Mouse (Mus musculus) lung, postnatal 0 days (tissue): ENCODE measurements at regions not wholly inside any gene's neighbourhood (a gene's known extent, or its start where the extent isn't known, plus 50 kb on each side); places are given as distances from the start of the nearest gene placed in this dataset.
A peak's percentile ranks its signal among the peaks of the same experiment; 100 is the strongest.

Experiments used
- ATAC-seq: fragments of 200-750 bp; cut with Nextera tagmentation; 2 replicates; pipeline ENCODE4 v1.8.0; 2017; ENCODE audit warnings: moderate library complexity
- DNase-seq: peaks from one replicate; pipeline ENCODE4 v3.0.0-alpha.2; 2016; ENCODE audit warnings: low spot score
- H3K27ac ChIP-seq: fragments of 300-500 bp; sonication (generic); 2 replicates; pipeline ENCODE4 v1.5.1; 2014; ENCODE audit warnings: antibody characterized with exemption, mild to moderate bottlenecking, low read length, mixed read lengths
- H3K27me3 ChIP-seq: fragments of 300-500 bp; sonication (generic); replicated peaks from 2 replicates; pipeline ENCODE4 v1.6.1; 2014; ENCODE audit warnings: low read length, mixed read lengths; ENCODE audit not compliant: insufficient read depth
- H3K36me3 ChIP-seq: fragments of 300-500 bp; sonication (generic); 2 replicates; pipeline ENCODE4 v1.6.1; 2014; ENCODE audit warnings: low read length, mixed read lengths; ENCODE audit not compliant: insufficient read depth
- H3K4me1 ChIP-seq: fragments of 300-500 bp; sonication (generic); 2 replicates; pipeline ENCODE4 v1.6.1; 2014; ENCODE audit warnings: antibody characterized with exemption, low read depth, low read length, mixed read lengths; ENCODE audit not compliant: insufficient read depth
- H3K4me2 ChIP-seq: fragments of 300-500 bp; sonication (generic); replicated peaks from 2 replicates; pipeline ENCODE4 v1.6.1; 2014; ENCODE audit warnings: low read depth, mild to moderate bottlenecking, low read length, moderate library complexity, mixed read lengths
- H3K4me3 ChIP-seq: fragments of 300-500 bp; sonication (generic); 2 replicates; pipeline ENCODE4 v1.5.1; 2014; ENCODE audit warnings: low read depth, low read length
- H3K9ac ChIP-seq: fragments of 300-500 bp; sonication (generic); replicated peaks from 2 replicates; pipeline ENCODE4 v1.6.1; 2014; ENCODE audit warnings: low read depth, mild to moderate bottlenecking
- H3K9me3 ChIP-seq: fragments of 300-500 bp; sonication (generic); 2 replicates; pipeline ENCODE4 v1.6.1; 2016; ENCODE audit warnings: low read length, mixed read lengths
- CTCF ChIP-seq: IDR thresholded peaks from 2 replicates; pipeline ENCODE4 v1.5.1; 2016; ENCODE audit warnings: antibody characterized with exemption, mild to moderate bottlenecking
- EP300 ChIP-seq: IDR thresholded peaks from 2 replicates; pipeline ENCODE4 v1.6.1; 2016; ENCODE audit warnings: antibody characterized with exemption, mild to moderate bottlenecking, control low read depth
- WGBS: fragments of 180-500 bp; shearing (Covaris S2); extraction: QIAGEN DNeasy Blood & Tissue Kit; methylation state at CpG from one replicate; pipeline ENCODE4 v1.1.7; 2014; 5-methylcytosine and 5-hydroxymethylcytosine counted together

DNA sequence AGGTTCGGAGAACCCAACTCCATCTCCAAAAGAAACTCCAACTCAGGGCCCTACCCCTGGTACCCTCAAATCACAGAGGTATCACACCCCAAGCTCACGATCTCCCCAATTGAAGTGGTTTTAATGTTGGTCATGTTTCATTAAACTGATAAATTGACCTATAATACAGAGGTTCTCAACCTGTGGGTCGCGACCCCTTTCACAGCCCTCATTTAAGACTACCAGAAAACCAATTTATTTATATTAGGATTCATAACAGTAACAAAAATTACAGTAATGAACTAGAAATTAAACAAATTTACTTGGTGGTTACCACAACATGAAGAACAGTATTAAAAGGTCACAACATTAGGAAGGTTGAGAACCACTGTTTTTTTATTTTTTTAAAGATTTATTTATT lies 67.4 kb upstream of the Rad23b start:
- H3K36me3 ChIP-seq = no peaks in the 10 kb centered on the region
- WGBS = 89% methylated on average over 4 of the region's 4 CpGs
- no peaks in the 10 kb centered on the region for H3K4me1 ChIP-seq
- no peaks in the 10 kb centered on the region for H3K9me3 ChIP-seq
- no peak overlapping the region for H3K4me3 ChIP-seq
- no peak overlapping the region for H3K4me2 ChIP-seq
- H3K27ac ChIP-seq = no peak overlapping the region
- TF ChIP-seq CTCF (no peak), EP300 (no peak)
- DNase-seq = no peak
- peaks cover 6% of the 10 kb centered on the region; the same call in 1 of the 2 replicates for H3K27me3 ChIP-seq
- no peak for ATAC-seq
- no peak overlapping the region for H3K9ac ChIP-seq

DNA sequence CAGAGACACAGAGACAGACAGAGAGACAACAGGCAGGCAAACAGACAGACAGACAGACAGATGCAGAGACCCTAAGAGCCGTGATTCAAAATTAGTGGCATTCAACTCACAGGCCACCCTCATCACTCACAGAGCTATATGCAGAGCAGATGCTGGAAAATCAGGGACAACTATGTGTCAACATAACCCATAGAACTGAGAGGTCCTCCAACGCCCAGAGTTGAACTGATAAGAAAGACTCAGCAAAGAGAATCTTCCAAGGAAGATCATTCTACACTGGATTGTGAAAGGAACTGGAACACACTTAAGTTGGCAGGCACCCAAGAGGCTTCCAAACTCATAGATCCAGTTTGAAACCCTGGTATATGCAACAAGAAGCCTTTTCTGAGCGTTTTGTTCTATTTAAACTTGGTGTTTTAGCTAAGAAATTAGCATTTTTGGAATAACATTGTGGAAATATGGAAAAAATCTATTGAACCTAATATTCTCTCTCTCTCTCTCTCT lies 65.1 kb upstream of the Rad23b start:
- peak; percentile 68 for DNase-seq
- Histone ChIP-seq H3K9ac (no peak overlapping the region), H3K27me3 (peaks cover 6% of the 10 kb centered on the region; the same call in 1 of the 2 replicates), H3K4me3 (no peak overlapping the region), H3K4me1 (no peaks in the 10 kb centered on the region), H3K36me3 (no peaks in the 10 kb centered on the region), H3K27ac (no peak overlapping the region), H3K9me3 (no peaks in the 10 kb centered on the region), H3K4me2 (no peak overlapping the region)
- WGBS = 20% methylated on average over 3 of the region's 3 CpGs
- no peak for TF ChIP-seq EP300
- TF ChIP-seq CTCF = no peak
- ATAC-seq = peak; percentile 16; the same call in 1 of the 2 replicates

GRCm38 (mm10) chr4:55285641-55286040 lies 64.2 kb upstream of the Rad23b start:
- no peaks in the 10 kb centered on the region for H3K9me3 ChIP-seq
- H3K4me2 ChIP-seq = no peak overlapping the region
- H3K27ac ChIP-seq = no peak overlapping the region
- no peak for TF ChIP-seq EP300
- no peak for TF ChIP-seq CTCF
- H3K36me3 ChIP-seq = no peaks in the 10 kb centered on the region
- ATAC-seq = no peak
- peaks cover 6% of the 10 kb centered on the region; the same call in 1 of the 2 replicates for H3K27me3 ChIP-seq
- DNase-seq = peak; percentile 50
- H3K4me1 ChIP-seq = no peaks in the 10 kb centered on the region
- H3K9ac ChIP-seq = no peak overlapping the region
- H3K4me3 ChIP-seq = no peak overlapping the region
- WGBS = 13% methylated on average over 5 of the region's 5 CpGs

DNA sequence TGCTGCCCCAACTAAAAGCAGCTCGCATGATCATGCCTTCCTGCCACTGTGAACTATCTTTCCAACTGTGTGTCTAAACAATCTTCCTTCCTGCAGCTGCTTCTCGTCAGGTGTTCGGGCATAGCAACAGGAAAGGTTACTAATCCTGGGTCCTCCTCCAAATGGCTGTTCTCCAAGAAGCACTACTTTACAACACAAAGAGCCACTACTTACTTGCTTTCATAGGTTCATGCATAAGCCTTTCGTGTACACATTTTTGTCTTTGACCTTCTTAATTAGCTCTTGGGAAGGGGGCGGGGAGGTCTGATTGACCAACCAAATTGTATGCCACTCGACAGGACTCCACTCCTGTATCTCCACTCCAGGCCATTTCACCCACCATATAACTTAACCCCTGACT lies 61.4 kb upstream of the Rad23b start:
- no peak overlapping the region for H3K27ac ChIP-seq
- ATAC-seq (no peak), DNase-seq (no peak)
- peaks cover 6% of the 10 kb centered on the region; the same call in 1 of the 2 replicates for H3K27me3 ChIP-seq
- no peak overlapping the region for H3K4me3 ChIP-seq
- H3K4me2 ChIP-seq = no peak overlapping the region
- 48% methylated on average over 6 of the region's 6 CpGs for WGBS
- no peaks in the 10 kb centered on the region for H3K4me1 ChIP-seq
- TF ChIP-seq EP300 = no peak
- no peak for TF ChIP-seq CTCF
- no peaks in the 10 kb centered on the region for H3K9me3 ChIP-seq
- no peaks in the 10 kb centered on the region for H3K36me3 ChIP-seq
- H3K9ac ChIP-seq = no peak overlapping the region

GRCm38 (mm10) chr4:55292277-55292676 lies 57.6 kb upstream of the Rad23b start:
- no peak for DNase-seq
- no peaks in the 10 kb centered on the region for H3K36me3 ChIP-seq
- WGBS = 81% methylated on average over 5 of the region's 5 CpGs
- peak; percentile 65 for TF ChIP-seq CTCF
- no peak for TF ChIP-seq EP300
- H3K9me3 ChIP-seq = no peaks in the 10 kb centered on the region
- no peaks in the 10 kb centered on the region for H3K4me1 ChIP-seq
- H3K9ac ChIP-seq = no peak overlapping the region
- H3K4me3 ChIP-seq = no peak overlapping the region
- H3K27me3 ChIP-seq = no peaks in the 10 kb centered on the region
- H3K27ac ChIP-seq = no peak overlapping the region
- ATAC-seq = no peak
- H3K4me2 ChIP-seq = no peak overlapping the region

- 42% methylated on average over 4 of the region's 4 CpGs for WGBS
- Histone ChIP-seq H3K27me3 (no peaks in the 10 kb centered on the region), H3K4me2 (no peak overlapping the region), H3K9me3 (no peaks in the 10 kb centered on the region), H3K4me1 (no peaks in the 10 kb centered on the region), H3K36me3 (no peaks in the 10 kb centered on the region), H3K9ac (no peak overlapping the region), H3K27ac (no peak overlapping the region), H3K4me3 (no peak overlapping the region)
- no peak for DNase-seq
- TF ChIP-seq CTCF (no peak), EP300 (no peak)
- no peak for ATAC-seq
Measured at GRCm38 (mm10) chr4:55292701-55293100, 57.1 kb upstream of the Rad23b start.
